Mouse (Mus musculus) A20 (cell line): Measurements from ENCODE around the gene Akip1.
A peak's percentile ranks its signal among the peaks of the same experiment; 100 is the strongest.

Source experiments
- DNase-seq: peaks from one replicate; pipeline ENCODE4 v3.0.0-alpha.2; 2011; ENCODE audit warnings: low read depth, low spot score

Gene Akip1

GRCm38 (mm10) chr7:109707023-109707785 is 3.7 kb downstream of the Akip1 start:
- DNase-seq, result peak; percentile 85

DNA sequence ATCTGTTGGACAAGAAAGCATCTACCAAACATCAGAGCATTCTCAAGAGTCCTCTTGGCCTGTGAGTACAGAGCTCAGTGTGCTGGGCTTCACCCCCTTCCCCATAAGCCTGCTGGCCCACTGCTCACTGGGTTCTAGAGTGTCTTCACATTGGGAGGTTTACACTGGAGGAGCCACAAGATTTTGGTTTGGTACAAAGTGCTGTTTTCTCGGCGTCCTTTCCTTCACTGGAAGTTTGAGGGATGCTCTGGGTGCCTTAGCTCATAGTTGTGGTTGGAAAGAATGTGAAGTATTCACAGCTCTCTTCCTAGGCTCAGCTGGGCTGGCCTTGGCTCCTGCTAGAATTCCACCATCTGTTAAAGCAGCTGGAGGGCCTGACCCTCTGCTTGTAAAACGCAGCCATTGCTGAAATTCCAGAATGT is 5.5 kb downstream of the Akip1 start:
- DNase-seq, result no peak

DNA sequence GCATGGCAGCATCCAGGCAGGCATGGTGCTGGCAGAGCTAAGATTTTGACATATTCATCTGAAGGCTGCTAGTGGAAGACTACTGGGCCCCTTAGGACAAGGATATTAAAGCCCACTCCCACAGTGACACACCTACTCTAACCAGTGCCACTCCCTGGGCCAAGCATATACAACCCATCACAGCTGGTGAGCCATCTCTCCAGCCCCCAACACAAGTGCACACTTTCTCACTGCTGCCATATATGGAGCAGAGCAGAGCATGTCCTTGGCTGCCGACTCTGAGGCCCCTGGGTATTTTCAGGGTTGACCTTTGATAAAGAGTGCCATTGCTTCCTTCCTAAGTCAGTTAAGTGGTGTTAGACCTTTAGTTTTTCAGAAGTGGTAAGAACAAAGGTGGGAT is 6.6 kb downstream of the Akip1 start:
- no peak for DNase-seq

- no peak for DNase-seq
Observed at GRCm38 (mm10) chr7:109712198-109712597, 8.7 kb downstream of the Akip1 start.

DNA sequence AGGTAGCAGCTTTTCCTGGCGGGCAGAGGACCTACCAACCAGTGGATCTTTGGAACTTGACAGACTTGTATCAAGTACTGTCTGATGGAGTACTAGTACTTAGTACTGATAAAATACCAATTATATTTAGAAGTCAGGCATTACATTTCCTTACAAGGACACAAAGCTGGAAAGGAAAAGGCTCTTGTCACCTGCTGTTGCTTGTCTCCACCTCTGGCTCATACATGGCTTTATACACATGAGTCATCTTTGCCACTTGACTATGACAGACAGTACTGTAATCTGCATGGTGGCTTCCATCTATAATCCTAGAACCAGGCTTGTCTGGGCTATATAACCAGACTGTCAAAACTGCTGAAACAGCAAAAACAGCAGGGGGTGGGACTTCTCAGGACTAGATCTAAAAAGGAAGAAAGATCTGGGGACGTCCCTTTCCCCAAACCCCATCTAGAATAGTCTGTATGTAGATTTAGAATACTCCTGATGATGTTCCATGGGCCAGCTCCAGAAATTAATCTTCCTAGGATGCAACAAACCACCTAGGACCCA is 10.0 kb downstream of the Akip1 start:
- DNase-seq, result no peak

GRCm38 (mm10) chr7:109719286-109719685 is 15.8 kb downstream of the Akip1 start:
- peak; percentile 46 for DNase-seq

DNA sequence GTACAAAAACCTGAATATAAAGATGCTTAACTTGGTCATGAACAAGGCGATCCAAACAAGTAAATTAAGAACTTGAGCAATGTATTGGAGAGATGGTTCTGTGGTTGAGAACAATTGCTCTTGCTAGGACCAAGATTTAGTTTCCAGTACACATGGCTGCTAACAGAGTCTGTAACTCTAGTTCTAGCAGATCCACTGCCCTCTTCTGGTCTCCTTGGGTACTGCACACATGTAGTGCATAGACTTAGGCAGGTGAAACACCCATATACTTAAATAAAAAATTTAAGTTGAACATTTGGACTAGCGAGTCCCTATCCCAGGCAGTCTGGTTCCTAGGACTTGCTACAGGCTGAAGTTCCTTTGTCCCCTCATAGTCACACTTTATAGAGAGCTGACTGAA is 19.1 kb downstream of the Akip1 start:
- peak; percentile 35 for DNase-seq

DNA sequence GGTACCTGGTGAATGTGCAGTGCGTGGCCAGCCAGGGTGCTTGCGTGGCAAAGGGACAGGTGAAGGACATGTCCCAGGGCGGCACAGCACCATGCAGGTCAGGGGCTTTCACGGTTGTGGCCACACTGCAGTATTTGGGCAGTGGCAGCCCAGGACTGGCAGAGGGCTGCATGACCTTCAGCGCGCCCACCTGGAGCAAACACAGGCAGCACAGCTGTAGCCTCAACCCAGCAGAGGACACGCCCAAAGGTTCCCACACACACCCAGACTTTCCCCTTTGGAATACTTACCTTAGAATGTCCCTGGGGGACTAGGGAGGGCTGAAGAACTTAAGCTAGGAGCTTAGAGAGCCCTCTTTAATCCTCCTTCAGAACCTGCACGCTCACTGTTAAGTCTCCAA is 19.6 kb downstream of the Akip1 start:
- DNase-seq, result no peak

DNA sequence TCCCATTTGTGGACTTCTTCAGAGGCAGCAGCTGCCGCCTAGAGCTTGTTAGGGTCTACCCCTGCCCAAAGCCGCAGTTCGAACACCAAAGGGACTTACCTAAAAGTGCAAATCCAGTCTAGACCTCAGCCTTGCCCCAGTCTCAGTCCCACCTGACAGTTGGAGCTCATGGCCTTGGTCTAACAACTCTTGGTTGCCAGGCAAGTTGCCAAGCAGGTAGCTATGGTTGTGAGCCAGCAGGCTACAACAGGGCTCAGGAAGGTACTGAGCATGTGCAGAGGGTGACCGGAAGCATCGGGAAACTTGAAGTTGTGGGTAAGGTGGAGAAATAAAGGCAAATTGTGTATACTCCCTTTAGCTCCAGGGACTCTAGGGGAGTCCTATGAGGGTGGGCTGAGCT is 20.2 kb downstream of the Akip1 start, which contains the start of gene BC051019:
Gene BC051019, minus strand, starts transcription at position 154 of the 400 bp plus-strand sequence.
- no peak for DNase-seq

GRCm38 (mm10) chr7:109731626-109732025 is 28.1 kb downstream of the Akip1 start, which contains the start of gene Ascl3:
Gene Ascl3 (minus strand): TSS chr7:109731726.
- no peak for DNase-seq

DNA sequence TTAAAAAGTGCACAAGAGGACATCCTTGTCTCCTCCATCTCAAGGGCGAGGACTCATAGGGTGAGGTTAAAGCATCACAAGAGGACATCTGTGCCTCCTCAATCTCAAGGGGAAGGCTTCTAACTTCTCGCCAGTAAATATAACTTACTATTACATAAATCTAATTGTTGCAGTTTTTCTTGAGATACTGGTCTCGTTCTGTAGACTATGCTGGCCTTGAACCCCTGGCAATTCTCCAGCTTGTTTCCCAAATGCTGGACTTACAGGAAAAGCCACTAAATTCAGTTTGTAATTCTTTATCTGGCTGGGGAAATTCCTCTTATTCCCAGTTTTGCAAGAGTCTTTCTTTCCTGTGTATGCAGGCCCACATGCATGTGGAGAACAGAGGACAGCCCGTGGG is 31.3 kb downstream of the Akip1 start:
- no peak for DNase-seq

- DNase-seq, result no peak
Observed at GRCm38 (mm10) chr7:109739822-109740370, 36.4 kb downstream of the Akip1 start.

DNA sequence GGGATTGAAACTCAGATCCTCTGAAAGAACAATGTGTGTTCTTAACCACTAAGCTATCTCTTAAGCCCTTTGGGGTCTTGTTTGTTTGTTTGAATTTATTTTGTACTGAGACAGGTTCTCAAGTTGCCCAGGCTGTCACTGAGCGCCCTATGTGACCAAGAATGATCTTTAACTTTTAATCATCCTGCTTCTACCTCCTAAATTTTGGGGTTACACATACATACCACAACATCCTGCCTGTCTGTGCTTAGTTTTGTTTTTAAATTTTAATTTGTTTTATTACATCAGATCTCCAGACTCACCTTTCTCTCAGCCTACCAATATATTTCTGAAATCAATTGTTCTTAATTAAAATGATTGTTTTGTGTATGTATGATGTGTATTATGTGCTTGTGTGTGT is 37.6 kb downstream of the Akip1 start:
- no peak for DNase-seq

DNA sequence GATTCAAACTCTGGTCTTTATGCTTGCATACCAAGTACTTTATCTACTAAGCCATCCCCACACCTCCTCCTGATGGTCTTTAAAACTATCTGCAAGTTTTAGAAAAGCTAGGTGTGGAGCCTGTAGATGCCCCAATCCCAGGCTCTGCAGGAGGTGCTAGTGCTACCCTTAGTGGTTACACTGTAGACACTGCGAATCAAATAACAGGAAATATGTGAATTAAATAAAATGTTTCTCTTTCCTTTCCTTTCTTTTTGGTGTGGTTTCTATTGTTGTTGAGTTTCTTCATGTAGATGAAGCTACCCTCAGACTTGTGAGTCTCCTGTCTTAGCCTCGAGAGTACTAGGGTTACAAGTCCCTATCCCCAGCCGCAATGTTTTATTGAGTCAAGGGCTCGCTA is 38.2 kb downstream of the Akip1 start:
- no peak for DNase-seq

- no peak for DNase-seq
Observed at GRCm38 (mm10) chr7:109747747-109748146, 44.3 kb downstream of the Akip1 start.

DNA sequence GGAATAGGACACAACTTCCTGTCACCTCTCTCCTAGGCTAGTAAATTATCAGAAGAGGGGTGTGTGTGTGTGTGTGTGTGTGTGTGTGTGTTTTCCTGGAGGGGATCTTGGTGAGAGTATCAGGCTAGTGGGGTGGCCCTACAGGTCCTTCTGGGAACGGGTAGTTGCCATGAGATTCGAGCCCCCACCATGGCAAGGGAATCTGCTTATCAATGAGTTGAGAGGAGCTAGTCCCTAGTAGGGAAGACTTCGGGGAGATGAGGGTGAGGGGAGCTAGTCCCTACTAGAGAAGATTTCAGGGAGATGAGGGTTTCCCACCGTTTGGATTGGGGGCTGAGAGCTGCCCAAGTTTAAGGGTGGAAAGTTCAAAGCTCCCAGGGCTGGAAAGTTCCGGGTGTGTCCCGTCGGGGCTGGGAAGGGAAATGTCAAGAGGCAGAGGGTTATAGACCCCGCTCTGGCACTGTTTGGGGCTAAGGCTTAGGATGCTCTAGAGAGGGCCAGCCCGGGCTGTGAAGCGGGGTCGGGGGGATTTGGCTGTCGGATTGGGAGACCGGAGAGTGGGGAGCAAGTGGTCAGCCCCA is 48.0 kb downstream of the Akip1 start:
- no peak for DNase-seq

GRCm38 (mm10) chr7:109752008-109752925 is 48.8 kb downstream of the Akip1 start, which contains the start of gene Tmem9b:
Gene Tmem9b (minus strand): TSS chr7:109752875.
- DNase-seq, result peak; percentile 89

GRCm38 (mm10) chr7:109754034-109754433 is 50.5 kb downstream of the Akip1 start:
- no peak for DNase-seq

- DNase-seq, result no peak
Observed at GRCm38 (mm10) chr7:109756291-109756690, 52.8 kb downstream of the Akip1 start.
